Mouse (Mus musculus) neural tube, embryonic 12.5 days (tissue): ENCODE results near the gene Kifap3. TPM values are rescaled to one million over a fixed set of nuclear protein-coding genes. Genes with fewer than 3 reads are reported as not detected.

Source experiments
- ATAC-seq: fragments of 200-750 bp; cut with Nextera tagmentation; 2 replicates; pipeline ENCODE4 v1.8.0; 2017; ENCODE audit warnings: low read depth, mild to moderate bottlenecking, moderate TSS enrichment, moderate library complexity; ENCODE audit not compliant: low FRiP score
- H3K27ac ChIP-seq: fragments of 300-500 bp; sonication (generic); 2 replicates; pipeline ENCODE4 v1.5.1; 2016
- H3K27me3 ChIP-seq: fragments of 300-500 bp; sonication (generic); replicated peaks from 2 replicates; pipeline ENCODE4 v1.6.1; 2016; ENCODE audit warnings: mild to moderate bottlenecking
- H3K36me3 ChIP-seq: fragments of 300-500 bp; sonication (generic); 2 replicates; pipeline ENCODE4 v1.6.1; 2016; ENCODE audit warnings: mild to moderate bottlenecking
- H3K4me1 ChIP-seq: fragments of 300-500 bp; sonication (generic); 2 replicates; pipeline ENCODE4 v1.6.1; 2016
- H3K4me2 ChIP-seq: fragments of 300-500 bp; sonication (generic); replicated peaks from 2 replicates; pipeline ENCODE4 v1.6.1; 2016; ENCODE audit warnings: mild to moderate bottlenecking
- H3K4me3 ChIP-seq: fragments of 300-500 bp; sonication (generic); 2 replicates; pipeline ENCODE4 v1.5.1; 2016
- H3K9ac ChIP-seq: fragments of 300-500 bp; sonication (generic); 2 replicates; pipeline ENCODE4 v1.6.1; 2016; ENCODE audit warnings: mild to moderate bottlenecking
- H3K9me3 ChIP-seq: fragments of 300-500 bp; sonication (generic); 2 replicates; pipeline ENCODE4 v1.6.1; 2016; ENCODE audit warnings: mild to moderate bottlenecking
- WGBS: fragments of 180-500 bp; shearing (Covaris S2); methylation state at CpG from one replicate; pipeline ENCODE4 v1.1.7; 2016; 5-methylcytosine and 5-hydroxymethylcytosine counted together
- polyA plus RNA-seq: library from polyadenylated mRNA; unstranded; fragments of >200 nt; fragmentation: Nextera tagmentation; extraction: Ambion mirVana; gene quantifications from 2 replicates; pipeline ENCODE4 v1.2.1, GENCODE M21; 2016

The Kifap3 gene
- polyA plus RNA-seq, 1 experiment from 2014 or later, result 74.8 TPM

DNA sequence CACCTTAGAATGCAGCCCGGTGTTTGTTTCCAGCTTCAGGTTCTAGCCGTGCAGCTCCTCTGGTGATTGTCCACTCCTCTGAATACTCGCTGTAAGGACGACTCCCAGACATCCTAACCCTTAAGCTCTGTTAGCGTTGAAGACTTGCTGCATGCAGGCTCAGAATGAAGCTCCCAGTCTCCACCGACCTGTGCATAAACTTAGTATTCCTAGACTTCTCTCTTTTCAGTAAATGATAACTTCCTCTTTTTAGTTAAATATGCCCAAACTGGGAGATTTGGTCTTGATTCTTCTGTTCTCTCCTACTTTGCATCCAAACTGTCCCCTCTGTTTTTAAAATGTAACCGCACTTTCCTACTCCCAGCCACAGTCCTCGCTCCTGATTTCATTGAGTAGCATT lies 61.2 kb downstream of the Kifap3 start:
- Histone ChIP-seq H3K9me3 (no peaks in the 10 kb centered on the region), H3K9ac (no peak overlapping the region), H3K27ac (no peak overlapping the region), H3K4me3 (no peak overlapping the region), H3K27me3 (no peaks in the 10 kb centered on the region), H3K4me2 (no peak overlapping the region), H3K36me3 (no peaks in the 10 kb centered on the region), H3K4me1 (no peaks in the 10 kb centered on the region)
- ATAC-seq, result no peak
- WGBS, result 91% methylated on average over 8 of the region's 8 CpGs

DNA sequence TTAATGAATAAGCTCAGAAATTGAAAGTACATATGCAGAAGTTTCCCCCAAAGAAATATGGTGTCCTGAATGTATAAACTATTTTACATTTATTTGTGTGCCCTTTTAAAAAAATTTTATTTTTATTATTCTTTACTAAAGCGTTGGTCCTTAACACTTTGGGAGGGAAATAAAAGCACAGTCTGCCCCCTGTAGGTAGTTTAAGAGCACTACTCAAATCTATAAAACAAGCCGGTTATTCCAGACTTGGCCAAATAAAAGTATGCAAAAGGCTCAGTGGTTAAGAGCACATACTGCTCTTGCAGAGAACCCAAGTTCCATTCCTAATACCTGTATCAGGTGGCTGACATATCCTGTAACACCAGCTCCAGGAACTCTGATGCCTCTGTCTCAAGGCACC lies 62.9 kb downstream of the Kifap3 start:
- WGBS, result 65% methylated on average over 2 of the region's 2 CpGs
- no peak for ATAC-seq
- no peaks in the 10 kb centered on the region for H3K4me1 ChIP-seq

DNA sequence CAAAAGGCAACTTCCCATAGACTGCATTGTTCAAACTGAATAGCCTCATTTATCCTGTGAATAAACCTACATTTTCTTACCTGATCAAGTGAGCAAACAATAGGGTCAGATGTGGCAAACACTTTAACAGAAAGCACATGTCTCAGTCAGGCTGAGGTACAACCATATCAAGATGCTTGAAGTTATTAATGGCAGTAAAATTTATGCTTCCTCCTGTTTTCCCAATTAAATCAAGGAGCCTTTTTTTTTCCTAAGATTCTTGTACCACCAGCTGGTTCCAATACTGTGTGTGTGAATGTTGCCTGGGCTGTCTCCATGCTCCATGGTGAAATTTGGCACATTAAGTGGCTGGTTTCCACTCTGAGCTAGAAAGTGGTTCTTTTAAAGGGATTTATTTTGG lies 64.5 kb downstream of the Kifap3 start:
- Histone ChIP-seq H3K4me1 (no peaks in the 10 kb centered on the region), H3K4me2 (no peak overlapping the region), H3K27ac (no peak overlapping the region), H3K9me3 (no peaks in the 10 kb centered on the region), H3K4me3 (no peak overlapping the region), H3K9ac (no peak overlapping the region), H3K27me3 (no peaks in the 10 kb centered on the region), H3K36me3 (0 out of 2 replicates have a peak, but pooled peaks cover 4% of the 10 kb centered on the region)
- ATAC-seq, result no peak

More for the DNA sequence above, 62.9 kb downstream of the Kifap3 start:
- Histone ChIP-seq H3K4me3 (no peak overlapping the region), H3K27ac (no peak overlapping the region), H3K36me3 (no peaks in the 10 kb centered on the region), H3K27me3 (no peaks in the 10 kb centered on the region), H3K4me2 (no peak overlapping the region), H3K9me3 (no peaks in the 10 kb centered on the region), H3K9ac (no peak overlapping the region)

DNA sequence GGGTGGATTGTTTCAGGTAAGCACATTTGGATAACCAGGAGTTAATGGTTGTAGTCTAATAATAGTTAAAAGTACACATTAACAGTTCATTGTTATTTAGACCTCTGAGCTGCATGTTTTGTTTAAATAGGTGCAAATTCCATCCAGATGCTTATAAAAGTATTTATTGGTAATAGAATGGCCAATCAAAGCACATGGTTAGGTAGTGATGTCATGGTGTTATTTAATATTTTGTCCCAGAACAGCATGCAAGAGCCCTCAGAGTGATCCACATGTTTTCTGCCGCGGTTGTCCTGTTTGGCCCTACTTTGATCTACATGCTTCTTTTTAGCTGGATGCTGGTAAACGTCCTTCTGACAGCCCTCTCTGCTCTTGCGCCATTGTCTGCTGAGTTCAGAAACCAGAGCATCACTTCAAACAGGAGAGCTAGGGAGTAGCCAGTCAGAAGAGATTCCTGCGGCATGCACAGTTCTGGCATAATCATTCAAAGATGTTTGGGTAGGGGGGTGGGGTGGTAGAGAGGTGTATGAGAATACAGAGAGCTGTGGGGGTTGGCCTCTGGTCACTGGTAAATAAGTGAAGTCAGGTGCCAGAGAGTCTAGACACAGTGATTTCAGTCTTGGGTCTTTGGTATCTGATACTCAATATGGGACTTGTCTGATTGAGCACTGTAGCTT lies 73.6 kb downstream of the Kifap3 start:
- Histone ChIP-seq H3K9ac (no peak overlapping the region), H3K36me3 (peaks cover 18% of the 10 kb centered on the region), H3K27ac (no peak overlapping the region), H3K27me3 (no peaks in the 10 kb centered on the region), H3K4me3 (no peak overlapping the region), H3K4me1 (no peaks in the 10 kb centered on the region), H3K9me3 (no peaks in the 10 kb centered on the region), H3K4me2 (no peak overlapping the region)
- 76% methylated on average over 5 of the region's 5 CpGs for WGBS
- no peak for ATAC-seq

DNA sequence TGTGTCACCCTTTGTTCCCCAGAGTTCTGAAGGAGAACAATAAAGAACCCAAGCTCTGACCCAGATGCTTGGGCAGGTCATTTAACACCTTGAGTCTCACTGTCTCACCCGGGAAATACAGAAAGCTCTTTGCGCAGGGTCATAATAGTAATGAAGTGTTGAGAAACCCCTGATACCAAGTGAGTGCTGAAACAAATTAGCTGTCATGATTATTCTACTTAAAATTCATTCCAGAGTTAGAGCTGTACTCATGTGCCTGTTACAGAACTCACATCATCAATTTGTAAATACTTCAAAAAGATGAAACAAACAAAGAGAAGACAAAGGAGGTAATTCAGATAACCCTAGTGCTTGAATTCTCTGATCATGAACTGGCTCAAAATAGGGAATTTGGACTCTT lies 79.0 kb downstream of the Kifap3 start:
- no peak for ATAC-seq
- Histone ChIP-seq H3K4me2 (no peak overlapping the region), H3K36me3 (peaks cover 19% of the 10 kb centered on the region), H3K9ac (no peak overlapping the region), H3K4me3 (no peak overlapping the region), H3K9me3 (no peaks in the 10 kb centered on the region), H3K27ac (no peak overlapping the region), H3K27me3 (no peaks in the 10 kb centered on the region), H3K4me1 (no peaks in the 10 kb centered on the region)
- WGBS, result 87% methylated on average over 2 of the region's 2 CpGs

DNA sequence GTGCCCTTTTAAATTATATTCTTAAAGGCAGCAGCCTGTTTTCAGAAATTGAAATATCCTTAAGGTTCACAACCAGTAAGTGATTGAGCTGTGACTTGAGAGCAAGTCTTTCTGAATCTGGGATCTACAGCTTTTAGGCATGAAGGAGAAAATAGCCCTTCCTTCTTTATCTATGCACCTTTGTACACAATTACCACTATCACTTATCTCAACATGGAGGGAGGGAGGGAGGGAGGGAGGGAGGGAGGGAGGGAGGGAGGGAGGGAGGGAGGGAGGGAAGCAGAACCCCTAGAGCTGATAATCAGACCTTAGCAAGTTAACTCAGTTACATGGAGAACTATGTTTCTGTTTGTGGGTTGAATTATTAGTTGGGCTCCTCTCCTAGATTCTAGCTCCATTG lies 82.2 kb downstream of the Kifap3 start:
- Histone ChIP-seq H3K9ac (no peak overlapping the region), H3K27me3 (no peaks in the 10 kb centered on the region), H3K4me3 (no peak overlapping the region), H3K36me3 (peaks cover 35% of the 10 kb centered on the region), H3K4me2 (no peak overlapping the region), H3K9me3 (no peaks in the 10 kb centered on the region), H3K4me1 (no peaks in the 10 kb centered on the region), H3K27ac (no peak overlapping the region)
- ATAC-seq, result no peak

DNA sequence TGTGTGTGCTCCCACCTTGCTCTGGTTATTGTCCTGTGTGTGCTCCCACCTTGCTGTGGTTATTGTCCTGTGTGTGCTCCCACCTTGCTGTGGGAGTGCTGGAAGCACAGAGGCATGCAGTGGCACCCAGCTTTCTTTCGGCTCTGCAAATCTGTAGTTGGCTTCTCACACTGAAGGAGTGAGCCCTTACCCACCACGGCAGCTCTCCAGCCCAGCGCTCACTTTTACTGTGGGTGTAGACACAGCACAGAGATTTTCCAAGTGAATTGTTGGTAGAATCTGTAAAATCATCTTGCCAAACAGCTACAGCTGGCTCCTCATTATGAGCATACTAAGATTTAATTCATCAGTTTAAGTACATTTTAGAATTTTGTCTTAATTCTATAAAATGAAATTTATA lies 93.8 kb downstream of the Kifap3 start:
- Histone ChIP-seq H3K27ac (no peak overlapping the region), H3K9me3 (no peaks in the 10 kb centered on the region), H3K27me3 (no peaks in the 10 kb centered on the region), H3K4me3 (no peak overlapping the region), H3K36me3 (no peaks in the 10 kb centered on the region), H3K9ac (no peak overlapping the region), H3K4me1 (no peaks in the 10 kb centered on the region), H3K4me2 (no peak overlapping the region)
- ATAC-seq, result no peak
- 92% methylated on average over 3 of the region's 3 CpGs for WGBS

GRCm38 (mm10) chr1:163889629-163890028 lies 110.2 kb downstream of the Kifap3 start:
- Histone ChIP-seq H3K4me1 (no peaks in the 10 kb centered on the region), H3K27ac (no peak overlapping the region), H3K27me3 (no peaks in the 10 kb centered on the region), H3K4me3 (no peak overlapping the region), H3K36me3 (no peaks in the 10 kb centered on the region), H3K9me3 (no peaks in the 10 kb centered on the region), H3K9ac (no peak overlapping the region), H3K4me2 (no peak overlapping the region)
- no peak for ATAC-seq

GRCm38 (mm10) chr1:163893294-163893693 lies 113.9 kb downstream of the Kifap3 start:
- H3K36me3 ChIP-seq, result no peaks in the 10 kb centered on the region
- no peak overlapping the region for H3K4me2 ChIP-seq
- WGBS, result 90% methylated on average over 5 of the region's 5 CpGs
- H3K27me3 ChIP-seq, result no peaks in the 10 kb centered on the region
- no peaks in the 10 kb centered on the region for H3K9me3 ChIP-seq
- H3K27ac ChIP-seq, result no peak overlapping the region
- ATAC-seq, result no peak
- H3K4me1 ChIP-seq, result no peaks in the 10 kb centered on the region
- no peak overlapping the region for H3K9ac ChIP-seq
- H3K4me3 ChIP-seq, result no peak overlapping the region

DNA sequence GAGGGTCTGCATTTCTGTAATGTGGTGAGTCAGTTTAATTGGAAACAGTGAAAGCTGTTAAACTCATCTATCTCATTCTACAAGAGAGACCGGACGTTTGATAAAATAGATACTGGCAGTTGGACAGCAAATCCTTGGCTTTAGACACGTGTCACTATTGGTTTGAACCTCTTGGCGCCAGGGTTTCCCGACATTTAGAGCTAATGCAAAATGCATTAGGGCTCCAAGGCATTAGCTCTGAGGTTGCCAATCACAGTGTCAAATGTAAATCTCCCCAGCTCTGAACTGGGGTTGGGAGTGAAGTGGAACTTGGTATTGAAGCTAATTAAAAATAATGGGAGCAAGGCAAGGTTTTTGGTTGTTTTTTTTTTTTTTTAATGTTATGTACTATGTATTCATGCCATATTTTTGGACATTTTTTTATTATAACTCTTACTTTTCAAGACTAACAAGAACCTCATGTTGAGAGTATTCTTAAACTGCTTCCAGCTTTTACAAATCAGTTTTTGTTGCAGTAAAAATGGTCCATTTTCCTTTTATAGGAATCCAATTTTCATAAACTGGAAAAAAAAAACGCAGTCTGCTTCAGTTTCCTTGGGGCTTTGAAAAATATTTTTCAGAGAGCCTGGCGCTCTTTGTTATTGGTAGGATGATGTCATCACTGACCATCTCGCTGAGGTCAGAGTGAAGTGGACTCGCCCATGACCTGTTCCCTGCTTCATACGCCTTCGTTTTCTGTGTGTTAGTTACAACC lies 114.6 kb downstream of the Kifap3 start:
- Histone ChIP-seq H3K36me3 (no peaks in the 10 kb centered on the region), H3K4me2 (no peak overlapping the region), H3K27ac (no peak overlapping the region), H3K4me3 (no peak overlapping the region), H3K9ac (no peak overlapping the region), H3K4me1 (no peaks in the 10 kb centered on the region), H3K9me3 (no peaks in the 10 kb centered on the region), H3K27me3 (no peaks in the 10 kb centered on the region)
- ATAC-seq, result no peak
- 82% methylated on average over 11 of the region's 11 CpGs for WGBS

DNA sequence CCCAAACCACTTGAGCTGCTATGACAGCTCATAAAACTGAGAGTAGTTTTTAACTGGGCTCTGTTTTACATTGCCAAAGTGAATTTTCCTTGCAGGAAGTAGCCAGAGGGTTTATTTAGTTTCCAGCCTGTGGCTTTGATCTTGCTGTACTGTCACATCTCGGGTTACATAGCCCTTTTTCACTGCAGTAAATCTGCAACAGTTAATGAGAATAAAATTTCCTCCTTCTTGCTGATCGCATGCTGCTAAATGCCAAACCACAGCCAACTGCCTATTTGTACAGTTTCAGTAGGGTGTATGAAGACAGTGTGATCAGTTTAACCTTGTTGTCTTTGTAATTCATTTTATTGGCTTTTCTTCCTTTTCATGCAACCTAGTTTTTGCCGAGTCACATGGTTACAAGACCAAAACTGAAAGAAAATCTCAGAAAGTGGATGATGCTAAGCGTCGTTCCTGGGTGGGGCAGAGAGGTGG lies 118.9 kb downstream of the Kifap3 start:
- no peak overlapping the region for H3K4me2 ChIP-seq
- 59% methylated on average over 5 of the region's 5 CpGs for WGBS
- no peaks in the 10 kb centered on the region for H3K27me3 ChIP-seq
- no peaks in the 10 kb centered on the region for H3K4me1 ChIP-seq
- ATAC-seq, result no peak
- no peaks in the 10 kb centered on the region for H3K36me3 ChIP-seq
- H3K4me3 ChIP-seq, result no peak overlapping the region
- no peak overlapping the region for H3K9ac ChIP-seq
- H3K9me3 ChIP-seq, result no peaks in the 10 kb centered on the region
- no peak overlapping the region for H3K27ac ChIP-seq

DNA sequence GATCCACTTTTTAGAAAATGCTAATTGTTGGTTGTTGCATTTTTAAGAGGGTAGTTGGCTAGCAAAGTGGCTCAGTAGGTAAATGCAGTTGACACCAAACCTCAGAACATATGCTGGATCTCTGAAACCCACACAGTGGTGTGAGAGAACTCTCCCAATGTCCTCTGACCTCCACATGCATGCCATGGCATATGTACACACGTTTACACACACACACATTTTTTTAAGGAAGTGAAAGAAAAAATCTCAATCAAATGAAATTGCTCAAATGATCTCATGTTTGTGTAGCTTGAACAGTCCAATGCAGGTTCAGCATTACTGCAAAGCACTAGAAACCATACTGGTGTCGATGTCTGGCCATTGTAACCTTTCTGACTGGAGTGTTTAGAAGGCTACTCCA lies 120.2 kb downstream of the Kifap3 start:
- no peak overlapping the region for H3K9ac ChIP-seq
- H3K9me3 ChIP-seq, result no peaks in the 10 kb centered on the region
- no peak for ATAC-seq
- H3K36me3 ChIP-seq, result no peaks in the 10 kb centered on the region
- no peak overlapping the region for H3K4me2 ChIP-seq
- no peak overlapping the region for H3K4me3 ChIP-seq
- H3K27ac ChIP-seq, result no peak overlapping the region
- 92% methylated on average over 2 of the region's 2 CpGs for WGBS
- H3K27me3 ChIP-seq, result no peaks in the 10 kb centered on the region
- H3K4me1 ChIP-seq, result no peaks in the 10 kb centered on the region

DNA sequence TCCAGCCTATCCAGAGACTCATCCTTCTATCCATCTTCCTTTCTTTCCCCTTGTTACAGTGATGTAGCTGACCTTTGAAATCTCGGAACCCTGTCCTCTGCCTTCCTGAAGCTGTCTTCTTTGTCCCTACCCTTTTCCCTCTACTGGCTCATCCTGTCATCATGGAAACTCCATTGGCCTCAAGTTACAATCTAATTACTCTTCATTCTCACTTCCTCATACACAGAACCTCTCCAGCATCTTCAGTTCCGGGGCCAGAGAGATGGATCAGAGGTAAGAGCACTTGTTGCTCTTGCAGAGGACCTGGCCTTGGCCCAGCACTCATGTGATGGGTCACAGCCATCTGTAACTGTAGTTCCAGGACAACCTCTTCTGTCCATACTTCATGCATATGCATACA lies 120.8 kb downstream of the Kifap3 start:
- 80% methylated on average over 2 of the region's 2 CpGs for WGBS
- H3K4me3 ChIP-seq, result no peak overlapping the region
- H3K27me3 ChIP-seq, result no peaks in the 10 kb centered on the region

More for the DNA sequence above, 120.8 kb downstream of the Kifap3 start:
- H3K4me2 ChIP-seq, result no peak overlapping the region
- ATAC-seq, result no peak
- no peaks in the 10 kb centered on the region for H3K9me3 ChIP-seq
- H3K4me1 ChIP-seq, result no peaks in the 10 kb centered on the region
- no peak overlapping the region for H3K27ac ChIP-seq
- no peak overlapping the region for H3K9ac ChIP-seq
- H3K36me3 ChIP-seq, result no peaks in the 10 kb centered on the region
